Mouse (Mus musculus) hindbrain, embryonic 11.5 days (tissue): ENCODE measurements around the gene Iqce. TPM values are rescaled to one million over a fixed set of nuclear protein-coding genes. Genes with fewer than 3 reads are reported as not detected.

Experiments
- ATAC-seq: fragments of 200-750 bp; cut with Nextera tagmentation; 2 replicates; pipeline ENCODE4 v1.8.0; 2017; ENCODE audit warnings: mild to moderate bottlenecking, moderate TSS enrichment, moderate library complexity; ENCODE audit not compliant: low FRiP score
- DNase-seq: peaks from one replicate; pipeline ENCODE4 v3.0.0-alpha.2; 2015; ENCODE audit warnings: low spot score
- H3K27ac ChIP-seq: fragments of 300-500 bp; sonication (generic); 2 replicates; pipeline ENCODE4 v1.5.1; 2014; ENCODE audit warnings: mild to moderate bottlenecking, low read depth, low read length
- H3K27me3 ChIP-seq: fragments of 300-500 bp; sonication (generic); 2 replicates; pipeline ENCODE4 v1.6.1; 2014; ENCODE audit warnings: mild to moderate bottlenecking, low read length, moderate library complexity, mixed read lengths; ENCODE audit not compliant: control insufficient read depth, insufficient read depth
- H3K36me3 ChIP-seq: fragments of 300-500 bp; sonication (generic); 2 replicates; pipeline ENCODE4 v1.6.1; 2014; ENCODE audit warnings: mild to moderate bottlenecking, low read length, moderate library complexity, mixed read lengths; ENCODE audit not compliant: control insufficient read depth, insufficient read depth
- H3K4me1 ChIP-seq: fragments of 300-500 bp; sonication (generic); replicated peaks from 2 replicates; pipeline ENCODE4 v1.6.1; 2014; ENCODE audit warnings: low read length, mixed read lengths; ENCODE audit not compliant: control insufficient read depth, insufficient read depth
- H3K4me2 ChIP-seq: fragments of 300-500 bp; sonication (generic); replicated peaks from 2 replicates; pipeline ENCODE4 v1.6.1; 2014; ENCODE audit warnings: mild to moderate bottlenecking, low read depth, low read length
- H3K4me3 ChIP-seq: fragments of 300-500 bp; sonication (generic); 2 replicates; pipeline ENCODE4 v1.5.1; 2014; ENCODE audit warnings: low read depth, low read length
- H3K9ac ChIP-seq: fragments of 300-500 bp; sonication (generic); 2 replicates; pipeline ENCODE4 v1.6.1; 2014; ENCODE audit warnings: low read depth, low read length
- H3K9me3 ChIP-seq: fragments of 300-500 bp; sonication (generic); 2 replicates; pipeline ENCODE4 v1.6.1; 2016; ENCODE audit warnings: low read length; ENCODE audit not compliant: control insufficient read depth
- WGBS: fragments of 180-500 bp; shearing (Covaris S2); extraction: QIAGEN DNeasy Blood & Tissue Kit; methylation state at CpG from one replicate; pipeline ENCODE4 v1.1.7; 2014; 5-methylcytosine and 5-hydroxymethylcytosine counted together
- polyA plus RNA-seq: library from polyadenylated mRNA; unstranded; fragments of >200 nt; fragmentation: Nextera tagmentation; extraction: Ambion mirVana; gene quantifications from 2 replicates; pipeline ENCODE4 v1.2.1, GENCODE M21; 2014

The Iqce gene
- polyA plus RNA-seq, 1 experiment from 2014 or later = 16.8 TPM

DNA sequence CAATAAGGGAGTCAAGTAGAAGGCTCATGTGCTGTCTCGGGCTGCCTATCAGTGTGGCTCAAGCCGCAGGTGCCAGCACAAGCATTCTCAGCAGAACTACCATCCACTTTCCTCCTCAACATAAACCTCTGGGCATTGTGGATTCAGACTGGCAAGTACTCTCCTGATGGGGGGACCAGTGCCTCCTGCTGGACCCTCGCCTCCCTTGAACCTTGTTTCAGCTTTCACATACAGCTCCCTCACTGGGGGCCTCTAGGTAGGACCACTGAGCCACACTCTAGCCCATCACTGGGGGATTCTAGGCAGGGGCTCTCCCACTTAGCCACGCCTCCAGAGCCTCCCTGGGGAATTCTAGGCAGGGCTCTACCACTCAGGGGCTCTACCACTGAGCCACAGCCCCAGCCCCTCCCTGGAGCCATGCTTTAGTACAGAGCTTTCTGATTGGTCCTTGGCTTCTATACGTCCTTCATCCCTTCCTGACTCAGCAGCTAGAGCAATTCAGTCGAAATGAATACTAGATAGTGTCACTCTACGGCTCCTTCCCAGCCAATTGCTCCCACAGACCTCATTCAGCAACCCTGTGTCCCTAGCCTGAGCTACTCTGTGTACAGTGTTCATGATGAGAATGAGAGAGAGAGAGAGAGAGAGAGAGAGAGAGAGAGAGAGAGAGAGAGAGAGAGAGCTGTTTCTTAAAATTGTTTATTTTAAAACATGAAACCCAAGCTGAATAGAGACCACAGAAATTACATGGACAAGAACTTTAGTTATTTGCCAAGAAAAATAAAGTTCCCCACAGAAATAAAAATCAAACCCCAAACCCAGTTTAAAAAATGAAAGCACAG lies 82.1 kb downstream of the Iqce start:
- no peaks in the 10 kb centered on the region for H3K9me3 ChIP-seq
- H3K27me3 ChIP-seq = no peaks in the 10 kb centered on the region
- 0 out of 2 replicates have a peak, but pooled peaks cover 3% of the 10 kb centered on the region for H3K36me3 ChIP-seq
- peak; percentile 54 for DNase-seq
- no peaks in the 10 kb centered on the region for H3K4me1 ChIP-seq
- no peak overlapping the region for H3K4me2 ChIP-seq
- peak overlapping the region; percentile 17; the same call in 1 of the 2 replicates for H3K27ac ChIP-seq
- no peak overlapping the region for H3K4me3 ChIP-seq
- peak; percentile 46 for ATAC-seq
- no peak overlapping the region for H3K9ac ChIP-seq
- 57% methylated on average over 7 of the region's 7 CpGs for WGBS

DNA sequence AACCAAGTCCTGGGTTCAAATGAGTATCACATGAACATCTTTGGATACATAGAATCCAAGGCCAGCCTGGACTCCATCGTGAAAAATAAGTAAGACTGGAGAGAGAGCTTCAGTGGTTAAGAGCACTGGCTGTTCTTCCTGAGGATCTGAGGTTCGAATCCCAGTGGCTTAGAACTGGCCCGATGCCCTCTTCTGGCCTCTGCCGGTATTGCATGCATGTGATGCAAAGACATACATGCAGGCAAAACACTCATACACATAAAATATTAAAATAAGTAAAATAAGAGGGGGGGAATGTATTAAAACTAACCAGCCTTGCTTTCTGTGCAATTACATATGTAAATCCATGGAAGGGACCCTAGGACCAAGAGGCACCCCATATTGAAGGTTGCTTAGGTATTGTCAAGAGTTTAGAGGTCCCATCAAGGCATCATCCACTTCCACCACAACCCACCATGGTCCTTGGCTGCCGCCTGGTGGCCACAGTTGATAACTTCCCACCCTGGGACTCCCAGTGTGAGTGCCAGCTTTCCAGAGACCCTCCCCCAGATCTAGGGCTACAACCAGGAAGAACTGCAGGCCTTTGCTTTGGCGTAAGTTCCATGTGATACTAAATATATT lies 82.9 kb downstream of the Iqce start:
- WGBS = 22% methylated on average over 6 of the region's 6 CpGs
- Histone ChIP-seq H3K27ac (peak overlapping the region; percentile 17; the same call in 1 of the 2 replicates), H3K36me3 (peaks cover 7% of the 10 kb centered on the region; the same call in 1 of the 2 replicates), H3K4me3 (no peak overlapping the region), H3K27me3 (no peaks in the 10 kb centered on the region), H3K9me3 (no peaks in the 10 kb centered on the region), H3K4me2 (no peak overlapping the region), H3K4me1 (no peaks in the 10 kb centered on the region), H3K9ac (no peak overlapping the region)
- DNase-seq (peak; percentile 91), ATAC-seq (peak; percentile 58)

DNA sequence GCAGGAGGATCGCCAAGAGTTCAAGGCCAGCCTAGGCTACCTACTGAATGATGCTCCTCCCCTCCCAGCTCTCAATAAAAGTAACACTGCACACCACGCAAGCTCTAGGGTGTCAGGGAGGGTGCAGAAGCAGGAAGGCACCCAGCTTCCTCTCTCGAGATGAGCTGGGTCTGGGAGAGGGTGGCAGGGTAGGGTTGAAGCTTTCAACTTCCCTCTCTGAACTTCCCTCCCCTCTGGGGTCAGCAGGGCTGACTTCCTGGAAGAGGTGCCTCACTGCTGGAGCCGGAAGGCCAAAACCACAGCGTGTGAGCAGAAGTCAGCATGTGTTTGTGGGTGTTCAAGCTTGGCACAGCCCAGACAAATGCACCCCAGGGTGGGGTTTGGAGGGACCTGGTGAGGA lies 84.5 kb downstream of the Iqce start:
- Histone ChIP-seq H3K9me3 (no peaks in the 10 kb centered on the region), H3K27ac (no peak overlapping the region), H3K4me1 (no peaks in the 10 kb centered on the region; the same call in 1 of the 2 replicates), H3K27me3 (no peaks in the 10 kb centered on the region), H3K4me2 (no peak overlapping the region), H3K36me3 (peaks cover 15% of the 10 kb centered on the region), H3K9ac (no peak overlapping the region), H3K4me3 (no peak overlapping the region)
- ATAC-seq (no peak), DNase-seq (no peak)
- 76% methylated on average over 5 of the region's 5 CpGs for WGBS

DNA sequence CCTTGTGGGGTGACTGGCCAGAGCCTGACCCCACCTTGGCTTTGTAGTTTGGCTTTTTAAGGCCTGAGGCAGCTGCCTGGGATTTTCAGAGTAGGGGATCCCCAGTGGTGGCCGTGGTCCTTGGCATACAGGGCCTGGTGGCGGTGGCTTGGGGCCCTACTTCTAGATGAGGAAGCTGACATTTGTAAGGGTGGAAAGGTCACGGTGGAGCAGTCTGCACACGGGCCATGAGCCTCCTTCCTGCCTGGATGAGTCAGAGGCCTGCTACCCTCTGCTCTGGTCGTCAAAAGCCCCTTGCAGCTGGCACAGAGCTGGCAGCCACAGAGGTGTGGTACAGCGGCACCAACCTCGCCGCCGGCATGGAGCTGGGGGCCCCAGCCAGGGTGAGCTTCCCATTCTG lies 85.5 kb downstream of the Iqce start:
- no peaks in the 10 kb centered on the region for H3K27me3 ChIP-seq
- 0 out of 2 replicates have a peak overlapping the region, but pooled peaks have one; percentile 19 for H3K27ac ChIP-seq
- no peak overlapping the region for H3K4me2 ChIP-seq
- peaks cover 7% of the 10 kb centered on the region for H3K4me1 ChIP-seq
- 71% methylated on average over 9 of the region's 9 CpGs for WGBS
- no peaks in the 10 kb centered on the region for H3K9me3 ChIP-seq
- DNase-seq = no peak
- no peak overlapping the region for H3K9ac ChIP-seq
- no peak for ATAC-seq
- peaks cover 15% of the 10 kb centered on the region for H3K36me3 ChIP-seq
- H3K4me3 ChIP-seq = no peak overlapping the region

DNA sequence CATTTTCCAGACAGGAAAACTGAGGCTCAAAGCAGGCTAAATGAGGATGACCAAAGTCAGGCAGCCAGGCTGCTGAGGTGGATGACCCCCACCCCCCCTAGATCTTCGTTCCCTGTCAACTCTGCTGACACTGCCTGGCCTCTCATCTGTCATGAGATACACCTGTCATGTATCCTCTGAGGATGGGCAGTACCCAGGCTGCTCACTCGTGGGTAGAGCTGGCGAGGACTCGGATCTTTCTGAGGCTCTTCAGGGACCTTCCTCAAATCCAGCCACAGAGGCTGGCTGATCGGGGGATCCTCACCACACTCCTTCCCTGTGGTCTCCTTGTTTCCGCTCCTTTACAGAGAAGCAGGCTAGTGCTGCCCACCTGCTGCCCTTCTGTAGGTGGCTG lies 86.1 kb downstream of the Iqce start:
- 77% methylated on average over 6 of the region's 6 CpGs for WGBS
- no peak overlapping the region for H3K4me3 ChIP-seq
- no peak overlapping the region for H3K27ac ChIP-seq
- no peak overlapping the region for H3K9ac ChIP-seq
- peaks cover 13% of the 10 kb centered on the region for H3K4me1 ChIP-seq
- ATAC-seq = no peak
- H3K9me3 ChIP-seq = no peaks in the 10 kb centered on the region
- DNase-seq = no peak
- no peaks in the 10 kb centered on the region for H3K27me3 ChIP-seq
- H3K4me2 ChIP-seq = no peak overlapping the region
- peaks cover 15% of the 10 kb centered on the region for H3K36me3 ChIP-seq

DNA sequence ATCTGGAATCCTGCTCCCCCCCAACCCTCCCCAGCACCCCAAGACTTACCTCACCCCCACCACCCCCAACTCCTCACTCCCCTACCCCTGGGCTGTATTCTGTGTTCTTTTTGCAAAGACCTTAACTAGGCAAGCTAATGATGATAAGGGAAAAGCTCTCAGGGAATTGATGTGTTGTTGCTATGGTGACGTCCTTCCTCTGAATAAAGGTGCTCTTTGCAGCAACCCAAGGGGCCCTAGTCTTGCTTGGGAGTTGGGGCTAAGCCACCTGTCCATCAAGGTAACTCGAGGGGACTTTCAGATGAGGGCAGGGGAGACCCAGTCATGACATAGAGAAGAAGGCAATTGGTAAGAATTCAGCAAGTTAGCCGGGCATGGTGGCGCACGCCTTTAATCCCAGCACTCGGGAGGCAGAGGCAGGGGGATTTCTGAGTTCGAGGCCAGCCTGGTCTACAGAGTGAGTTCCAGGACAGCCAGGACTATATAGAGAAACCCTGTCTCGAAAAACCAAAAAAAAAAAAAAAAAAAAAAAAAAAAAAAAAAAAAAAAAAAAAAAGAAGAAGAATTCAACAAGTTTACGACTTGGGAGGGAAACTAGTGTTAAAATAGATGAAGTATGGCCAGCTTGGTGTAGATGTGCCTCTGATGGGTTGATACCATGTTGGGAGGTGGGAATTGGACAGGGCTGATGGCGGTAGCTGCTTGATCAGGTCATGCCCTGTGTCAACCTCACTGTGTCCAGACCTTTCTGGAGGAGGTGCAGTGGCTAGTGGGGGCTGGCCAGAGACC lies 86.7 kb downstream of the Iqce start:
- WGBS = 85% methylated on average over 10 of the region's 10 CpGs
- ATAC-seq (no peak), DNase-seq (no peak)
- no peak overlapping the region for H3K4me3 ChIP-seq
- H3K27ac ChIP-seq = no peak overlapping the region
- H3K4me1 ChIP-seq = peaks cover 16% of the 10 kb centered on the region
- H3K36me3 ChIP-seq = peaks cover 15% of the 10 kb centered on the region
- no peak overlapping the region for H3K4me2 ChIP-seq
- H3K27me3 ChIP-seq = no peaks in the 10 kb centered on the region
- no peak overlapping the region for H3K9ac ChIP-seq
- H3K9me3 ChIP-seq = no peaks in the 10 kb centered on the region

DNA sequence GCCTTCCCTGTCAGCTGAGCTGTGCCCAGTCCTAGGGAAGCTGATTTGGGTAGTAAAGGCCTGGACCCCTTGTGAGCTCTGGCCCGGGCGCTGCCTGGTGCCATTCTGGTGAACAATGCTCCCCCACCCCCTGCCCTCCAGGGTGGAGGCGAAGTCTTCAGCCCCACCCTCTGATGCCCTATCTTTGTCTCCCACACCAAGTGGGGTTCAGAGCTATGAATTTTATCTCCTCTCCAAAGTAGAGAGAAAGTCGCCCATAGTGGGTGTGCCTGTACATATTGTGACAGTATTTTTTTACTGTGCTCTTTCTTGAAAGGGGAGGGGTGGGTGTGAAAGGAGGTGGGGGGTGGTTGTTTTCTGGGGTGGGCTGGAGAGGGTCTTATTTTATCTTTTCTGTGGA lies 87.3 kb downstream of the Iqce start:
- Histone ChIP-seq H3K27ac (no peak overlapping the region), H3K27me3 (no peaks in the 10 kb centered on the region), H3K4me2 (no peak overlapping the region), H3K9ac (no peak overlapping the region), H3K36me3 (peaks cover 15% of the 10 kb centered on the region), H3K4me1 (peaks cover 19% of the 10 kb centered on the region), H3K4me3 (no peak overlapping the region), H3K9me3 (no peaks in the 10 kb centered on the region)
- no peak for ATAC-seq
- WGBS = 91% methylated on average over 4 of the region's 4 CpGs
- DNase-seq = no peak

DNA sequence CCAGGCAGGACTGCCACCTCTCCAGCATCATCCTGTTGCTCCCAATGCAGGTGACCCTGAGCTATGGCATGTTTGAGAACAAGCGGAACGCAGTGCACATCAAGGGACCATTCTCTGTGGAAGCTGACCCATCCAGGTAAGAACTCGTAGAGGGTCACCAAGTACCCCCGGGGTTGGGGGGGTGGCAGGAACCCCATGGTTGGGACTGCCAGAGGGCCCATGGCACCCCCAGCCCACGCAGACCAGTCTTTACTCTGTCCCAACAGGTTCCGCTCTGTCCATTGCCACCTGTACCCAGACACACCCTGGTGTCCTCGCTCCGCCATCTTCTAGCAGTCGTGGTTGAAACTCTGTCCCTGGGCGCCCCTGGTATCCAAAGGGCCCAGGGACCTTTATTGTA lies 88.0 kb downstream of the Iqce start:
- no peaks in the 10 kb centered on the region for H3K9me3 ChIP-seq
- no peak overlapping the region for H3K4me3 ChIP-seq
- DNase-seq (no peak), ATAC-seq (no peak)
- no peak overlapping the region for H3K4me2 ChIP-seq
- H3K4me1 ChIP-seq = peaks cover 19% of the 10 kb centered on the region
- no peak overlapping the region for H3K9ac ChIP-seq
- H3K27ac ChIP-seq = 0 out of 2 replicates have a peak overlapping the region, but pooled peaks have one; percentile 20
- H3K36me3 ChIP-seq = peaks cover 15% of the 10 kb centered on the region
- H3K27me3 ChIP-seq = no peaks in the 10 kb centered on the region
- 94% methylated on average over 10 of the region's 10 CpGs for WGBS
